Mouse (Mus musculus) limb, embryonic 11.5 days (tissue): ENCODE results near the gene Angpt4. TPM values are rescaled to one million over a fixed set of nuclear protein-coding genes. Genes with fewer than 3 reads are reported as not detected.

Source experiments
- ATAC-seq: fragments of 200-750 bp; cut with Nextera tagmentation; 2 replicates; pipeline ENCODE4 v1.8.0; 2017; ENCODE audit warnings: low read depth; ENCODE audit not compliant: insufficient number of reproducible peaks, low FRiP score, low TSS enrichment
- DNase-seq: peaks from one replicate; pipeline ENCODE4 v3.0.0-alpha.2; 2015; ENCODE audit warnings: low spot score
- H3K27ac ChIP-seq: fragments of 300-500 bp; sonication (generic); replicated peaks from 2 replicates; pipeline ENCODE4 v1.5.1; 2014; ENCODE audit warnings: low read depth, mild to moderate bottlenecking, low read length
- H3K27me3 ChIP-seq: fragments of 300-500 bp; sonication (generic); 2 replicates; pipeline ENCODE4 v1.6.1; 2014; ENCODE audit warnings: mild to moderate bottlenecking, low read length, mixed read lengths; ENCODE audit not compliant: control insufficient read depth, insufficient read depth
- H3K36me3 ChIP-seq: fragments of 300-500 bp; sonication (generic); 2 replicates; pipeline ENCODE4 v1.6.1; 2014; ENCODE audit warnings: mild to moderate bottlenecking, low read length, moderate library complexity, mixed read lengths; ENCODE audit not compliant: control insufficient read depth, insufficient read depth
- H3K4me1 ChIP-seq: fragments of 300-500 bp; sonication (generic); 2 replicates; pipeline ENCODE4 v1.6.1; 2014; ENCODE audit warnings: low read length, mixed read lengths; ENCODE audit not compliant: control insufficient read depth, insufficient read depth
- H3K4me2 ChIP-seq: fragments of 300-500 bp; sonication (generic); 2 replicates; pipeline ENCODE4 v1.6.1; 2014; ENCODE audit warnings: low read depth, mild to moderate bottlenecking, moderate library complexity; ENCODE audit not compliant: severe bottlenecking
- H3K4me3 ChIP-seq: fragments of 300-500 bp; sonication (generic); 2 replicates; pipeline ENCODE4 v1.5.1; 2014; ENCODE audit warnings: low read depth, low read length
- H3K9ac ChIP-seq: fragments of 300-500 bp; sonication (generic); 2 replicates; pipeline ENCODE4 v1.6.1; 2014; ENCODE audit warnings: mild to moderate bottlenecking, low read length
- H3K9me3 ChIP-seq: fragments of 300-500 bp; sonication (generic); 2 replicates; pipeline ENCODE4 v1.6.1; 2016; ENCODE audit warnings: low read length; ENCODE audit not compliant: control insufficient read depth
- WGBS: fragments of 180-500 bp; shearing (Covaris S2); extraction: QIAGEN DNeasy Blood & Tissue Kit; methylation state at CpG from one replicate; pipeline ENCODE4 v1.1.7; 2014; 5-methylcytosine and 5-hydroxymethylcytosine counted together
- polyA plus RNA-seq: library from polyadenylated mRNA; unstranded; fragments of >200 nt; fragmentation: Nextera tagmentation; extraction: Ambion mirVana; gene quantifications from 2 replicates; pipeline ENCODE4 v1.2.1, GENCODE M21; 2014

Gene Angpt4
- polyA plus RNA-seq, 1 experiment from 2014 or later: not detected

- ATAC-seq: no peak
- no peaks in the 10 kb centered on the region for H3K9me3 ChIP-seq
- H3K4me1 ChIP-seq: peaks cover 22% of the 10 kb centered on the region
- 71% methylated on average over 6 of the region's 6 CpGs for WGBS
- H3K27ac ChIP-seq: no peak overlapping the region
- no peaks in the 10 kb centered on the region for H3K27me3 ChIP-seq
- H3K4me3 ChIP-seq: no peak overlapping the region
- no peak for DNase-seq
- no peak overlapping the region for H3K4me2 ChIP-seq
- no peaks in the 10 kb centered on the region for H3K36me3 ChIP-seq
- no peak overlapping the region for H3K9ac ChIP-seq
Observed at GRCm38 (mm10) chr2:151981268-151981667, 70.3 kb downstream of the Angpt4 start.

- no peak for ATAC-seq
- Histone ChIP-seq H3K9ac (no peak overlapping the region), H3K4me3 (no peak overlapping the region), H3K9me3 (no peaks in the 10 kb centered on the region), H3K4me1 (peaks cover 22% of the 10 kb centered on the region), H3K36me3 (no peaks in the 10 kb centered on the region), H3K4me2 (no peak overlapping the region), H3K27me3 (no peaks in the 10 kb centered on the region), H3K27ac (no peak overlapping the region)
- no peak for DNase-seq
Observed at GRCm38 (mm10) chr2:151982476-151982875, 71.5 kb downstream of the Angpt4 start.

- no peak overlapping the region for H3K4me2 ChIP-seq
- 74% methylated on average over 9 of the region's 9 CpGs for WGBS
- H3K27ac ChIP-seq: no peak overlapping the region
Observed at GRCm38 (mm10) chr2:151984019-151984418, 73.0 kb downstream of the Angpt4 start.

GRCm38 (mm10) chr2:151985426-151986172 lies 74.6 kb downstream of the Angpt4 start:
- Histone ChIP-seq H3K36me3 (no peaks in the 10 kb centered on the region), H3K9me3 (no peaks in the 10 kb centered on the region), H3K4me3 (no peak overlapping the region), H3K27me3 (no peaks in the 10 kb centered on the region), H3K27ac (no peak overlapping the region), H3K4me2 (no peak overlapping the region), H3K4me1 (peaks cover 2% of the 10 kb centered on the region; the same call in 1 of the 2 replicates), H3K9ac (no peak overlapping the region)
- no peak for DNase-seq
- no peak for ATAC-seq
- WGBS: 75% methylated on average over 7 of the region's 7 CpGs

More at GRCm38 (mm10) chr2:151984019-151984418, 73.0 kb downstream of the Angpt4 start:
- H3K36me3 ChIP-seq: no peaks in the 10 kb centered on the region
- no peaks in the 10 kb centered on the region for H3K9me3 ChIP-seq
- peaks cover 9% of the 10 kb centered on the region for H3K4me1 ChIP-seq
- no peak for ATAC-seq
- DNase-seq: no peak
- no peaks in the 10 kb centered on the region for H3K27me3 ChIP-seq
- no peak overlapping the region for H3K4me3 ChIP-seq
- no peak overlapping the region for H3K9ac ChIP-seq

GRCm38 (mm10) chr2:151986958-151987357 lies 75.9 kb downstream of the Angpt4 start:
- H3K4me2 ChIP-seq: no peak overlapping the region
- no peaks in the 10 kb centered on the region for H3K27me3 ChIP-seq
- H3K4me3 ChIP-seq: no peak overlapping the region
- 79% methylated on average over 8 of the region's 8 CpGs for WGBS
- no peak overlapping the region for H3K27ac ChIP-seq
- H3K36me3 ChIP-seq: no peaks in the 10 kb centered on the region
- no peaks in the 10 kb centered on the region for H3K9me3 ChIP-seq
- H3K4me1 ChIP-seq: no peaks in the 10 kb centered on the region
- ATAC-seq (no peak), DNase-seq (no peak)
- no peak overlapping the region for H3K9ac ChIP-seq

GRCm38 (mm10) chr2:151988978-151989377 lies 78.0 kb downstream of the Angpt4 start:
- Histone ChIP-seq H3K4me1 (no peaks in the 10 kb centered on the region), H3K4me3 (no peak overlapping the region), H3K9me3 (no peaks in the 10 kb centered on the region), H3K27me3 (peaks cover 3% of the 10 kb centered on the region; the same call in 1 of the 2 replicates), H3K36me3 (no peaks in the 10 kb centered on the region), H3K27ac (no peak overlapping the region), H3K4me2 (no peak overlapping the region), H3K9ac (no peak overlapping the region)
- WGBS: 78% methylated on average over 2 of the region's 2 CpGs
- DNase-seq: no peak
- no peak for ATAC-seq

GRCm38 (mm10) chr2:151990985-151991394 lies 80.0 kb downstream of the Angpt4 start:
- Histone ChIP-seq H3K9me3 (no peaks in the 10 kb centered on the region), H3K4me1 (no peaks in the 10 kb centered on the region), H3K4me2 (no peak overlapping the region), H3K27me3 (peaks cover 5% of the 10 kb centered on the region), H3K36me3 (no peaks in the 10 kb centered on the region), H3K27ac (no peak overlapping the region), H3K9ac (no peak overlapping the region), H3K4me3 (no peak overlapping the region)
- 33% methylated on average over 1 of the region's 1 CpGs for WGBS
- DNase-seq: no peak
- ATAC-seq: no peak

- H3K4me3 ChIP-seq: no peak overlapping the region
- H3K4me1 ChIP-seq: no peaks in the 10 kb centered on the region
- 30% methylated on average over 5 of the region's 5 CpGs for WGBS
- H3K9ac ChIP-seq: no peak overlapping the region
- DNase-seq (no peak), ATAC-seq (no peak)
- no peak overlapping the region for H3K4me2 ChIP-seq
- H3K36me3 ChIP-seq: no peaks in the 10 kb centered on the region
- no peak overlapping the region for H3K27ac ChIP-seq
- H3K27me3 ChIP-seq: peaks cover 10% of the 10 kb centered on the region
- H3K9me3 ChIP-seq: no peaks in the 10 kb centered on the region
Observed at GRCm38 (mm10) chr2:151991446-151991845, 80.4 kb downstream of the Angpt4 start.
